Mouse (Mus musculus) thymus, adult 2 months (tissue): ENCODE data around the gene H2-Ab1.

Experiments used
- CTCF ChIP-seq: fragments of 200-500 bp; IDR thresholded peaks from 2 replicates; pipeline ENCODE4 v1.5.1; 2012; ENCODE audit warnings: mild to moderate bottlenecking, control low read depth, low read length, moderate library complexity, borderline replicate concordance; ENCODE audit not compliant: control insufficient read depth, poor library complexity, insufficient read depth; ENCODE audit errors: extremely low read depth
- POLR2A ChIP-seq: fragments of 200-500 bp; IDR thresholded peaks from 2 replicates; pipeline ENCODE4 v1.6.1; 2012; ENCODE audit warnings: mild to moderate bottlenecking, low read length, control low read depth, moderate library complexity; ENCODE audit not compliant: control insufficient read depth, poor library complexity, insufficient read depth; ENCODE audit errors: extremely low read depth

DNA sequence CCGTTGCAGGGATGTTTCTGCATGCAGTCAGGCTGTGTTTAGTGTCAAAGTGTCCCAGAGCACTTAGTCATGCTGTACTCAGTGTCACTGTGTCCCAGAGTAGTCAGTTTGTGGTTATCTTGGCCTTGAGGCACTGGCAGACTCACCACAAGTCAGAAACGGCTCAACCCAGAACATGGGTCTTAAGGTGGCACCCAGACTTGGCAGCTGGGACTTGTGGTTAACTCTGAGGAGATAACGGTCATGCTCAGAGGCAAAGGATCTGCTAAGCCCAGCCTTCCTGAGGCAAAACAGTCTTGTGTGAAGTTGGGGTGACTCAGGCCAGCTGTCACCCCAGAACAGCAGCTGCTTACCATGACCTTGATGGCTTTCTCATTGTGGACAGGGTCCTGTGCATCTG lies 46.9 kb upstream of the H2-Ab1 start:
- TF ChIP-seq POLR2A: no peak
- no peak for TF ChIP-seq CTCF
